Mouse (Mus musculus): Measurements from ENCODE around the gene Dennd1b. TPM values are rescaled to one million over a fixed set of nuclear protein-coding genes. Genes with fewer than 3 reads are reported as not detected.

Dennd1b gene
- polyA plus RNA-seq, 1 experiment from 2014 or later, result 10.9 TPM

DNA sequence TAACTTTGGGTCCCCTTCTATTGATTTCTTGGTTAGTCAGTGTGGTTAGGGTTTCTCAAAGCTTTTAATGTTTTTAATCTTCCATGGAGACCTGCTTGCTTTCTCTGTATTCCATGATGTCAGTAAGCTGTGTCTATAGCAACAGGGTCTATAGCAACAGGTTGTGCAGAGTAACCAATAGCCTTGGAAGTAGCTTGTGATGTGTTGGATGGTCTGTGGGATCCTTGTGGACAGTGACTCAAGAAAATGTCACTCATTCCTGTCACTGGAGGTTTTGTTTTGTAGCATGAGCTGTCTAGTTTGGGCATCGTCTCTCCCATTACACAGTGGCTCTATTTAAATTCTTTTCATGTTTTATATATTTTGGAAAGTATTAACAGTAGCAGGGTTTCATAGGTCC, 216.5 kb downstream of the Dennd1b start:
- no peaks in the 10 kb centered on the region for H3K9me3 ChIP-seq (replicated peaks)
- H3K4me1 ChIP-seq, result no peaks in the 10 kb centered on the region
- H3K4me3 ChIP-seq, result no peak overlapping the region
- no peaks in the 10 kb centered on the region for H3K36me3 ChIP-seq
- H3K27ac ChIP-seq, result no peak overlapping the region
- no peaks in the 10 kb centered on the region for H3K27me3 ChIP-seq
- WGBS, result 79% methylated on average over 1 of the region's 1 CpGs
- H3K9ac ChIP-seq, result no peak overlapping the region
- no peak overlapping the region for H3K4me2 ChIP-seq (replicated peaks)
- ATAC-seq (ENCODE audit: low FRiP score), result no peak

DNA sequence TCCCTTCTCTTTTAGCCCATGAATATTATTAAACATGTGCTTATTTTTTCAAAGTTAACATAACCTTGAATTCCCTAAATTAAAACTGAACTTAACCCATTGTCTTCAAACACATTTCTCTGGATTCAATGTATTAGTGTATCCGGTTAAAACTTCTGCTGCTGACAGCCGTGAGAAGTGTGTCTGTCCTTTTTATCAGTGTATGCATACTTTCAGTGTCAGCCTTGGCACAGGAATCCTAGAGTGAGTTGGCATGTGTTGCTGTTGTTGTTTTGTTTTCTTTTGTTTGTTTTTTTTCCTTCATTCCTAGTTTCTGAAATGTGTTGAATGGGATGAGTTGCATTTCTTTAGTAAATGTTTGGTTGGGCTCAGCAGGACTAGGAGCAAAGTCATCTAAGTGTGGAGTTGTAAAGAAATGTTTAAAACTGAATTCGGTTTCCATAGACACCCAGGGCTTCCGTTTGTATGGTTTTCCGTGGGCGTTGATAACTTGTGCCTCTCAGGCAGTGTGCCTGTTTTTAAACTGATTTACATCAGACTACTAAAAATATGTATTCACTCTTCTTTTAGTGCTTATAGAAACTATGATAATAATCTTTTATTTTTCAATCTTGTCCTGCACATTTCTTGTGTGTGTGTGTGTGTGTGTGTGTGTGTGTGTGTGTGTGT, 217.4 kb downstream of the Dennd1b start:
- Histone ChIP-seq H3K4me1 (no peaks in the 10 kb centered on the region), H3K27me3 (no peaks in the 10 kb centered on the region), H3K36me3 (no peaks in the 10 kb centered on the region), H3K27ac (no peak overlapping the region), H3K9me3 (replicated peaks) (no peaks in the 10 kb centered on the region), H3K4me2 (replicated peaks) (no peak overlapping the region), H3K9ac (no peak overlapping the region), H3K4me3 (no peak overlapping the region)
- 65% methylated on average over 6 of the region's 6 CpGs for WGBS
- ATAC-seq (ENCODE audit: low FRiP score), result no peak

DNA sequence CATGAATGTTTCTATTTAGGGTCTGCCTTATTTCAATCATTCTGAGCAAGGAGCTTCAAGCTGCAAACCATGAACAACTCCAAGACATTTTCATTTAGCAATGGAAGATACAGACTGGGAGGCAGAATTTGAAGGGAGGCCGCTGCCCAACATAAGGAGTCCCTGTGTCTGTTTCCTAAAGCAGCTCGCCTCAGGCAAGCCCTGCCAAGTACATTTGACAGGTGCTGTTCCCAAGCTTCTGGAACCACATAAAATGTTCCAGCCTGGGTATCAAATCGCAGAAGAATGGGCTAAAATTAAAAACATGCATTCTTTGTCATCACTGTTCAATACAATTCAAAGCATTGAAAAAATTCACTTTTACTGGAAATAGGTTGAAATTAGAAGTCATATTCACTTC, 229.4 kb downstream of the Dennd1b start:
- WGBS, result 71% methylated on average over 3 of the region's 3 CpGs
- ATAC-seq (ENCODE audit: low FRiP score), result no peak
- H3K4me3 ChIP-seq, result no peak overlapping the region
- H3K36me3 ChIP-seq, result no peaks in the 10 kb centered on the region
- H3K27ac ChIP-seq, result no peak overlapping the region
- no peak overlapping the region for H3K9ac ChIP-seq
- no peak overlapping the region for H3K4me2 ChIP-seq (replicated peaks)
- H3K9me3 ChIP-seq (replicated peaks), result no peaks in the 10 kb centered on the region
- H3K4me1 ChIP-seq, result peaks cover 13% of the 10 kb centered on the region
- H3K27me3 ChIP-seq, result no peaks in the 10 kb centered on the region

DNA sequence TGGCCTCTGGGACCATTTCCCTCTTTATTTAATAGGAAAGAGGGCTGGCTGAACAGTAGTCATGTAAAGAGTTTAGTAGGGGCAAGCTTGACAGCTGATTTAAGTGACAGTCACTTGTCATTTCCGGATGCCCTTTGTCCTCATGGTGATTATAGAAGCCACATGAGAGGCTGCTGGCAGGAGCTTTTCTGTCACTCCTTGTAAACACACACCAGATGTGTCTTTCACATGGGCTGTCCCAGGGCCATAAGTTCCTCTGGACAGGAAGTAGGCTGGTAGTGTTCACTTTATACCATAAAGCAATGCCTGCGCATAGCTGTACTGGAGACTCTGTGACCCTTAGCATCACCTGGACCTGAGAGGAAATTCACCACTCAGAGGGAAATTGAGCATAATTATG, 230.8 kb downstream of the Dennd1b start:
- WGBS, result 44% methylated on average over 2 of the region's 2 CpGs
- no peak overlapping the region for H3K9ac ChIP-seq
- peak; percentile 56; the same call in 1 of the 2 replicates for ATAC-seq (ENCODE audit: low FRiP score)

DNA sequence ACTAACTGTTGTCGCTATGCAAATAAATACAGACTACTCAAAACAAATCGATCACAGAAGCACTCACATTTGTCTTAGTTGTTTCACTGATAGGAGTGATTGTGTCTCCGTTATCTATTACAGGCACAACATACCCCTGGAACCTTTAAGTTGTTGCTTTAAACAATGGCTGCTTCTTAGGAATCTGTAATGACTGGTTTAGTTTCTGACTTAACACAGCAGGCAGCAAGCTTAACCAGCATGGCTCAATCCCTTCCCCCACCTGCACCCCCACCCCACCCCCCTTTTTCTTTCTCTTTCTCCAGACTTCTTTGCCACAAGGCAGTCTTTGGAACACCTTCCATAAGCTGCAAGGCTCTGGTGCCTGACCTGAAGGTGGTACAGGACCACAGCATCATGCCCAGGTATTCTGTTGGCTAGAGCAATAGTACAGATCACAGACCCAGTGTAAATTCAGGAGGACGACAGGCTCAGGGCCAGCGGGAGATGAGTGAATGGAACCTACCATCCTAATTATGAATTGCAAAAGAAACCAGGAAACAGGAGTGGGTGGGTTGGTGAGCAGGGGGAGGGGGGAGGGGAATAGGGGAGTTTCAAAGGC, 231.3 kb downstream of the Dennd1b start:
- peaks cover 13% of the 10 kb centered on the region for H3K4me1 ChIP-seq
- no peak overlapping the region for H3K9ac ChIP-seq
- WGBS, result 23% methylated on average over 5 of the region's 5 CpGs
- no peaks in the 10 kb centered on the region for H3K27me3 ChIP-seq
- no peaks in the 10 kb centered on the region for H3K36me3 ChIP-seq
- no peak overlapping the region for H3K27ac ChIP-seq
- H3K4me3 ChIP-seq, result no peak overlapping the region
- H3K9me3 ChIP-seq (replicated peaks), result no peaks in the 10 kb centered on the region
- no peak for ATAC-seq (ENCODE audit: low FRiP score)
- H3K4me2 ChIP-seq (replicated peaks), result no peak overlapping the region

More for the DNA sequence above, 230.8 kb downstream of the Dennd1b start:
- Histone ChIP-seq H3K4me1 (peaks cover 13% of the 10 kb centered on the region), H3K27me3 (no peaks in the 10 kb centered on the region), H3K9me3 (replicated peaks) (no peaks in the 10 kb centered on the region), H3K36me3 (no peaks in the 10 kb centered on the region), H3K27ac (no peak overlapping the region), H3K4me2 (replicated peaks) (no peak overlapping the region), H3K4me3 (no peak overlapping the region)

DNA sequence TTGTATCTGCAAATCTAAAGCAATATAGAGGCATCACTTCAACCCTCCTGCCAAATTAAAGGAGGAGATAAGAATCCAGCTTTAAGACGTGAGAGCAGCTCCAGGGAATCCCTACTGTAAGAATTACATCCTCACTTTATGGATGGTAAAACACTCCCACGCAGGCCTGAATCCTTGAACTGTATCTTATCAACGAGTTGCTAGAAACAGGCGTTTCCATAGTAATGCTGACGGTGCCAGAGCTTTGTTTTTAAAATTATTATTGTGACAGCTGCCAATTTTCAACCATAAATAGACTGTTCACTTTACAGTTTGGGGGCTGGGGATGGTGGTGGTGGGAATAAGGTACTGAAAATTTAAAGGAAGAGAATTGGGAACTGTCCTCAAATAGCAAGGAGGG, 239.8 kb downstream of the Dennd1b start:
- no peak for ATAC-seq (ENCODE audit: low FRiP score)
- Histone ChIP-seq H3K27ac (no peak overlapping the region), H3K4me2 (replicated peaks) (no peak overlapping the region), H3K27me3 (no peaks in the 10 kb centered on the region), H3K4me1 (no peaks in the 10 kb centered on the region), H3K9ac (no peak overlapping the region), H3K9me3 (replicated peaks) (no peaks in the 10 kb centered on the region), H3K36me3 (no peaks in the 10 kb centered on the region), H3K4me3 (no peak overlapping the region)
- 80% methylated on average over 5 of the region's 5 CpGs for WGBS

DNA sequence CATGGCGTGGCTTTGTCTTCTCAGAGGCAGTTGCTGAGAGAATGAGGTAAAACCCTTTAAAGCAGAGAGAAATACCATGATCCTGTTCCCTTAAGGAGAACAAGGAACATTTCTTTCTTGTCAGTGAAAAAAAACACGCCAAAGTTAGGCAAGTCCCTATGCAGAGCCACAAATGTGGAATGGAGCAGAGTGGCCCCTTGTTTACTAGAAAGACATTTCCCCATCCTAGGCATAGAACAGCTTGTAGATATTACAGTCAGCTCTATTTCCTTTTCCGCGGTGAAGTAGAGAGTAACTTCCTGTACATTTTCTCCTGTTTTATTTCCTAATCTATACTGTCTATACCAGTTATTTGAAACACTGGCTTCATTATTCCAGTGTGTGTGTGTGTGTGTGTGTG, 243.0 kb downstream of the Dennd1b start:
- H3K4me1 ChIP-seq, result peaks cover 9% of the 10 kb centered on the region
- WGBS, result 78% methylated on average over 4 of the region's 4 CpGs
- H3K36me3 ChIP-seq, result no peaks in the 10 kb centered on the region
- no peak overlapping the region for H3K27ac ChIP-seq
- H3K9ac ChIP-seq, result no peak overlapping the region
- ATAC-seq (ENCODE audit: low FRiP score), result no peak
- H3K4me2 ChIP-seq (replicated peaks), result no peak overlapping the region
- no peaks in the 10 kb centered on the region for H3K9me3 ChIP-seq (replicated peaks)
- H3K4me3 ChIP-seq, result no peak overlapping the region
- H3K27me3 ChIP-seq, result no peaks in the 10 kb centered on the region

DNA sequence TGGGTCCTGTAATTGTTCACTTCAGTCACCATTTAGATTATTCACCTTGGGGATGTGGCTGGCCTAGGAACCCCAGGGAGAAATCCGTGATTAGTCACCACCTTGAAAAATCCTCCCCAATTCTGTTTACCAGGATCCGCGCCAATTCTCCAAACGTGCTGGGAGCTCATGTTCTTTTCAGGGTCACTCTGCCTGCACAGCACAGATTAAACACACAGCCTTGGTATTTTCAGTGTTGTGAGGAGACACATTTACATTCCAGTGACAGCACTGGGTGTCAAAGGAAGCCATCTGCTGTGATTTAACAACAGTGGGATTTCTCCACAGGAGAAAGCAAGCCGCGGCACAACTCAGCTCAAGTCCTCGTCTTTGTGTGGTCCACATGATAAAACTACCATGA, 246.6 kb downstream of the Dennd1b start:
- Histone ChIP-seq H3K4me2 (replicated peaks) (0 out of 2 replicates have a peak overlapping the region, but pooled peaks have one; percentile 4), H3K4me3 (no peak overlapping the region), H3K36me3 (no peaks in the 10 kb centered on the region), H3K9ac (no peak overlapping the region), H3K27me3 (no peaks in the 10 kb centered on the region), H3K9me3 (replicated peaks) (no peaks in the 10 kb centered on the region), H3K27ac (no peak overlapping the region), H3K4me1 (peaks cover 9% of the 10 kb centered on the region)
- WGBS, result 18% methylated on average over 7 of the region's 7 CpGs
- ATAC-seq (ENCODE audit: low FRiP score), result peak; percentile 42; the same call in 1 of the 2 replicates

DNA sequence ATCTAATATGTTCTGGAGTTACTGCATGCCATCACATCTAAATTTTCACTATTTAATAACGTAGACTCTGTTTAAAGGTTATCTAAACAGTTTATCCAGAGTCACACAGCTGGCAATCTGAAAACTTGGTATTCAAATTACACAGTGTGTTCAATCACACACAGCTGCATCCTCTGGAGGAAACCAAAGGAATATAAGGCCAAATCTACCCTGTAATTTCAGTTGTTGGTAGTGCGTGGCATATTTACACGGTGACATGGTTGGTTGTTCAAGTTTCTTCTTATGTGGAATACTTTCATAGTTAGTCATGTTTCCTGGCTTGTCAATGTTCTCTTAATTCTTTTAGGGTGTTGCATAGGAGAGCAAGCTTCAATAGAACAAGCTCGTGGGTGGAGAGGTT, 247.3 kb downstream of the Dennd1b start:
- WGBS, result 73% methylated on average over 4 of the region's 4 CpGs

DNA sequence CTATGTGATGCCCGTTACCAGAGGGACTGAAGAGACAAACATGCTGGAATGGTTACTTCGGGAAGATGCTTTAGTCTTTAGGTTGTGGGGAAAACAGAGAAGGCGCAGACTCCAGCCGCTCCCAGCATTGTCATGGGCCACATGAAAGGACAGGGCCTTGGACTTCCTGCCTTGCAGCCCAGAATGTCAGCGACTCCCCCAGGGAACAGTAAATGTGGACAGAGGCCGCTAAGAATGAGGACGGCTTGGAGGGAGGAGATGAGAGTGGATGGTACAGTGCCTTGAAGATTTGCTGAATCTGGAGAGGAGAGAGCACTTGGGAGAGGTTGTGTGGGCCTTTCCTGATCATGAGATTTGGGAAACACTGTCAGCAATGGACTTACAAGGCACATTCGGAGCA, 252.1 kb downstream of the Dennd1b start:
- H3K9ac ChIP-seq, result no peak overlapping the region
- H3K27me3 ChIP-seq, result no peaks in the 10 kb centered on the region
- no peaks in the 10 kb centered on the region for H3K9me3 ChIP-seq (replicated peaks)
- no peaks in the 10 kb centered on the region for H3K36me3 ChIP-seq
- ATAC-seq (ENCODE audit: low FRiP score), result no peak
- WGBS, result 63% methylated on average over 8 of the region's 8 CpGs
- peaks cover 3% of the 10 kb centered on the region; the same call in 1 of the 2 replicates for H3K4me1 ChIP-seq
- H3K4me3 ChIP-seq, result no peak overlapping the region
- no peak overlapping the region for H3K4me2 ChIP-seq (replicated peaks)
- no peak overlapping the region for H3K27ac ChIP-seq

More for the DNA sequence above, 247.3 kb downstream of the Dennd1b start:
- no peak for ATAC-seq (ENCODE audit: low FRiP score)
- H3K36me3 ChIP-seq, result no peaks in the 10 kb centered on the region
- peaks cover 9% of the 10 kb centered on the region for H3K4me1 ChIP-seq
- no peaks in the 10 kb centered on the region for H3K9me3 ChIP-seq (replicated peaks)
- H3K27ac ChIP-seq, result no peak overlapping the region
- H3K27me3 ChIP-seq, result no peaks in the 10 kb centered on the region
- no peak overlapping the region for H3K9ac ChIP-seq
- H3K4me2 ChIP-seq (replicated peaks), result no peak overlapping the region
- no peak overlapping the region for H3K4me3 ChIP-seq

DNA sequence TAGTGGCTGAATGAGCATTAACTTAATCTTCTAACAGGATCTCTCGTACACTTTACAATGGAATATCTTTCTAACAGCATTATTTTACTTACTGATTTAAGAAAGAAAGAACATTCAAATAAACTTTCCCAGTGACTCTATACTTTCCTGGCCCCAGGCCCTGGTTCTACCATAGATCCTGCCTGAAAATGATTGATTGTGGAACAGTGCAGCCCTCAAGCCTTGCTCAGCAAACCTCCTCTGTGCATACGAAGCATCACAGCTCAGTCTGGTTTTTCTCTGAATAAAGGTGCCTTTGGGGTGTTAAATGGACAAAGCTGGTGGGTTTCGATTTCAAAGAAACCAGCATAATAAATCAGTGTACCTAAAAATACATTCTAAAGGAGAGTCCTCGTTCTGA, 260.6 kb downstream of the Dennd1b start:
- 75% methylated on average over 4 of the region's 4 CpGs for WGBS
- Histone ChIP-seq H3K36me3 (no peaks in the 10 kb centered on the region), H3K27me3 (no peaks in the 10 kb centered on the region), H3K4me2 (replicated peaks) (no peak overlapping the region), H3K4me3 (no peak overlapping the region), H3K4me1 (no peaks in the 10 kb centered on the region), H3K9me3 (replicated peaks) (no peaks in the 10 kb centered on the region), H3K9ac (no peak overlapping the region), H3K27ac (no peak overlapping the region)
- no peak for ATAC-seq (ENCODE audit: low FRiP score)

DNA sequence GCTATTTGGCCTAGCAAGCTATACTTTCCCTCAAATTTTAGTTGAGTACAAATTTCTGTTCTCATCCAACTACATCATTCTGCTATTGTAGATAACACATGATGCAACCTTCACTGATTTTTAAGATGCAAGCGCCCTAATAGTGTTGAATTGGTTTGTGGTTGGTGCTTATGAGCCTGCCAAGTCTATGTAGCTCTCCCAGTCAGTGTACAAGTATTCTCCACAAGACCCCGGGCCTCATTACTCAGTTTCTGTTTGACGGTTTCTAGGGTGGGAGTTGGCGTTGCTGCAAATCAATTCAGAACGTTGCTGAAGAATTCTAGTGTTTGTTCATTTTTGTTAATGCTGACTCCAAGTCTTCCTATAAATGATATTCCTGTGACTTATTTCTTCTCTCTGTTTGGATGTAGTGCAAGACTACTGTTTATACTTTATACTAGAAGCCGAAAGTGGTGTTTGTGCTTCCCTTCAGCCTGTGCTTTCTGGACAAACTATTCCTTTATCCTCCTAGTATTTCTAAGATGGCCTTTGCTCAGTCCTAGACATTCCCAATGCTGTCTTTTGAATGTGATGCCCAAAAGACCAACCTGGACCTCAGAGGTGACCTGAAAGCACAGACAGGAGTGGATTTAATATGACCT, 261.2 kb downstream of the Dennd1b start:
- no peaks in the 10 kb centered on the region for H3K4me1 ChIP-seq
- no peak for ATAC-seq (ENCODE audit: low FRiP score)
- no peak overlapping the region for H3K4me2 ChIP-seq (replicated peaks)
- H3K9ac ChIP-seq, result no peak overlapping the region
- H3K4me3 ChIP-seq, result no peak overlapping the region
- H3K9me3 ChIP-seq (replicated peaks), result no peaks in the 10 kb centered on the region
- no peak overlapping the region for H3K27ac ChIP-seq
- H3K36me3 ChIP-seq, result no peaks in the 10 kb centered on the region
- no peaks in the 10 kb centered on the region for H3K27me3 ChIP-seq
- WGBS, result 82% methylated on average over 6 of the region's 6 CpGs

All from hindbrain, embryonic 12.5 days (tissue).